Mouse (Mus musculus): ENCODE results near the gene Nup210.

The Nup210 gene

DNA sequence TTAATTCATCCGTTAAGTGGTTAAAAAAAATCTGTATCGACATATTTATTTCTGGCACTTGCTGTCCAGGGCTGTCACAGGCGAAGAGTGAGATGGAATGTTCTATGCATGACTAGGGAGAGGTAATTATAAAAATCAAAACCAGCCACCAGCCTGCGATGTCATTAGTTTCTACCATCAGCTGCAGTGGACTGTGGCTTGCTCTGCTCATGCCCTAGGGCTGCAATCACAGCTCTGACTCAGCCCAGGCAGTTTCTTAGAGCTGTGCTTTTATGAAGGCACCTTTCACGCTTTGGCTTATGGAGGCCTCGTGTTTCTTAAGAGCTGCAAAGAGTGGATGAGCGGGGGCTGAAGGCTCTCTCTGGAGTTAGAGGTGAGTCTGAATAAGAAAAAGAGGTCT lies 95.8 kb downstream of the Nup210 start:
- no peak for DNase-seq (ENCODE audit: low spot score)

DNA sequence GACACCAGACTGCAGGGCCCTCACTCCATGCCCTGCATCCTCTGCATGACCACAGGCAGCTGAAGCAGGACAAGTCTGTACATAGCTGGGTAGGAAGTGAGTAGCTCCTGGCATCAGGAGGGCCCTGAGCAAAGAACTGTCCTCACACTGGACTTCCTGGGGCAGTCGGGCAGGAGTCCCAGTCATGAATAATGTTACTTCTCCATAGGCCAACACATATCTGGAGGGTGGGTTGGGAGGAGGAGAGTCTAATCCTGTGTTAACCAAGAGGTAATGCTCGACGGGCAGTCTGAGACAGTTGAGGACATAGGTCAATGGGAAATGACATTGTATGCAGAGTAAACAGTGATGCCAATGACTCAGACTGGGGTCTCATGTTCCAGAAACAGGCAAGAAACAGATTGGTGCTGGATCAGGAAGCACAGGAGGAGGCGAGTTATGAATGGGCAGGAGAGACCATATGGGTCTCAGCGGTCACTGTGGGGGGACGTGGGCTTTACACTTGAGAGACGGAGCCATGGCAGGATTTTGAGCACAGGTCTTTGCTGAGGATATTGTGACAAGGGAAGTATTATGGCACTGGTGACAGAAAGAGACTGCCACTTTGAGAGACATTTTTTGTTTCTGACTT lies 99.9 kb downstream of the Nup210 start:
- no peak for DNase-seq (ENCODE audit: low spot score)

DNA sequence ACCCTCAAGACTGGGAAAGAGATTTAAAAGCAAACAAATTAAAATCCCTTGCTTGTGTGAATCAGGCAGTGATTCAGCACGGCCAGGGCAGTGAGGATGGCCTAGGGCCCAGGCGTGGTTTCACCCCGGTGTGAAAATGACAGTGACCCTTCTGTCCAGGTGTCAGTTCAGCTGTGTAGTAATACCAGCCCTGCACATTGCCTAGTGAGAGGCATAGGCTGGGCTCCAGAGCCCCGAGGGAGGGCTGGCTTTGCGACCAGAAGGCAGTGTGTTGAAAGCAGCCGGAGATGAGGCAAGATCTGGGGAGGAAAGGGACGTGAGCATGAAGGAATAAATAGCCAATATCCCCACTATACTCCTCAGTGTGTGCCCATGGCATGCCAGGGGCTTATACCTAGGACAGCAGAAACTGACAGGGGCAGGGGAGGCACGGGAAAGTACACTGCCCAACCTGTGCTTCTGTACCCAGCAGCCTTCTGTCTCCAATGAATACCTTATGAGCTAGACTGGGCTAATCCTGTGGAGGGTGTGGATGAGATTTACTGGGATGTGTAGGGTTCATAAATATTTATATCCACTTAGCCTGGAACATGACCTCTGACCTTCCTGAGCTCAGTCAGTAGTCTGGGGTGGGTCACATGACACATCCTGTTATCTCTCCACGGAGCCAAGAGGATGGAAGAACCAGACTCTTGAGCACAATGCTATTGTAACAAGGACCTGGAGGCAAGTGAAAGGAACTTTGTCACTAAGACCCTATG lies 102.3 kb downstream of the Nup210 start:
- DNase-seq (ENCODE audit: low spot score) = peak; percentile 66

DNA sequence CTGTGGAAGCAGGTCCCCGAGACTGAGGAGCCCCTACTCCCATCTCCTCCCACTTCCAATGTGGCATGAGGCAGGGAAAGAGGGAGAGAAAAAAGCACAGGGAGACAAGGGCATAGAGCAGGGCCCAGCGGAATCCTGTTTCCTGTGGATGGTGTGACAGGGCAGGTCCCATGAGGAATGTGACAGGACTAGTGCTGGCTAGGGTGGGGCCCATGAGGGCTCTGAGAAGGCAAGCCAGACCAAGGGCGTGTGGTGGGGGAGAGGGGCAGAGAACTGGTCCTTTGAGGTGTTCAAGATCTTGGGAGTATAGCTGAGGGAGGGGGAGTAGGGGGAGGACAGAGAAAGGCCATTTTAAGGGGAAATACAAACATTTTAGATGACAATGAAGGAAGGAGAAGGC lies 104.2 kb downstream of the Nup210 start:
- no peak for DNase-seq (ENCODE audit: low spot score)

DNA sequence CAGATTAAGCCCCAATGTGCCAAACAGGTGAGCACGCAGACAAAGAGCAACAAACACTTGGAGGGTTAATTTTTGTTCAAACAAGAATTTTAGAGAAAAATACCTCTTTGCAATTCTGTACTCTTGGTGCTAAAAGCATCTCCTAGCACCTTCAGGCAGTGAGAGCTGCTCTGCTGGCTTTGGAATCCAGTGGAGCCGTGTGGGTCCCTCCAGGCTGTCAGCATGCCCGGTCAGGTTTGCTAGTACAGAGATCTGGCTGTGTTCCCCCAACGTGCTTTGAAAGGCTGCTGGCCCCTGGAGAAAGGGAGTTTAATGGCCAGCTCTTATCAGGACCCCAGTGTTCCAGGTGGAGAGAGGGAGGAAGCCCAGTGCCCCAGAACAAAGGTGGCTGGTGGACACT lies 105.1 kb downstream of the Nup210 start:
- DNase-seq (ENCODE audit: low spot score) = no peak

DNA sequence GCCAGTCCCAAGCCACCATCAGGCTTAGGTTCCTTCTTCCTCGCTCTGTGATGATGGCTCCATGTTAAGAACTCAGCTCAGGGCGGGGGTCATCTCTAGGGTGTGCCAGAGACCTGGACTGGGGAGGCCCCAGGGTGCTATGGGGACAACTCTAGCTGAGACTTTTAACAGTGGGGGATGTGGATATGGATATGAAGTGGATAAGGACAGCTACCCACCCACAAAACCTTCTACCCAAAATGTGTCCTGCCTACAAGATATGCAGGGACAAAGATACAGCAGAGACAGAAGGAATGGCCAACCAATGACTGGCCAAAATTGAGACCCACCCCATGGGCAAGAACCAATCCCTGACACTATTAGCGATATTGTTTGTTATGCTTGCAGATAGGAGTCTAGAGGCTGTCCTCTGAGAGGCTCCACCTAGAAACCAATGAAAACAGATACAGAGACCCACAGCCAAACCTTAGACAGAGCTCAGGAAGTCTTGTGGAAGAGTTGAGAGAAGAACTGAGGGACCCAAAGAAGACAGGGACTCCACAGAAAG lies 108.3 kb downstream of the Nup210 start:
- no peak for DNase-seq (ENCODE audit: low spot score)

DNA sequence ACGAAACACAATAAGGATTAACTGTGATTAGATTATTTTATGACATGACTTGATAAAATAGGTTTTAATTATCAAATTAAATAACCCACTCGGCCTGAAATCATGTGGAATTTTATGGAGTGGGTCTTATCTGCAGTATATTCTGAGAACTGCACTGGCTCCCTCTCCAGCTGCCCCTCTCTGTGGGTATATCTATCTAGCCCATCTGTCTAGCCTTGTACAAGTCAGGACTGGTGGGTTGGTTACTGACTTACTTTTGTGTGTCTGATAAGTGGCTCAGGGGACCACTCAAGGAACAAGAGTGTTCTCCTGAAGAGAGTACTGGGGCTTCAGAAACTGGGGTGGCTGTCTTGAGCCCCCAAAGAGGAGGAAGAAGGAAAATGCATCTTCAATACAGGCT lies 109.4 kb downstream of the Nup210 start:
- no peak for DNase-seq (ENCODE audit: low spot score)

DNA sequence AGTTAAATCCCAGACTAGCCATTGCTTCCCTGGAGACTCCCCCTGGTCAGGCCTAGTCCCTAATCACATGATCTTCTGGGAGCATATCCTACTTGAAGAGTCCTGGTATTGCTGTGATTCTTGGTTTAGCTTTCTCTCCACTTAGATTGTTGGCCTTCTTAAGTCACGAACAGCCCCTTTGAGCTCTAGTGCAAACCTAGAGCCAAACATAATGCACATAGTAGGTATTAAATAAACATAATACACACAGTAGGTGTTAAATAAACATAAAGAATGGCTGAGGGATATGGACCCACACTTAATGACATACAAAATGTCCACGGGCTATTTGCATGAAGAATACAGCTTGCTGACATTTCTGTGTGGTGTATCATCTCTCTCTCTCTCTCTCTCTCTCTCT lies 112.5 kb downstream of the Nup210 start:
- DNase-seq (ENCODE audit: low spot score) = no peak

DNA sequence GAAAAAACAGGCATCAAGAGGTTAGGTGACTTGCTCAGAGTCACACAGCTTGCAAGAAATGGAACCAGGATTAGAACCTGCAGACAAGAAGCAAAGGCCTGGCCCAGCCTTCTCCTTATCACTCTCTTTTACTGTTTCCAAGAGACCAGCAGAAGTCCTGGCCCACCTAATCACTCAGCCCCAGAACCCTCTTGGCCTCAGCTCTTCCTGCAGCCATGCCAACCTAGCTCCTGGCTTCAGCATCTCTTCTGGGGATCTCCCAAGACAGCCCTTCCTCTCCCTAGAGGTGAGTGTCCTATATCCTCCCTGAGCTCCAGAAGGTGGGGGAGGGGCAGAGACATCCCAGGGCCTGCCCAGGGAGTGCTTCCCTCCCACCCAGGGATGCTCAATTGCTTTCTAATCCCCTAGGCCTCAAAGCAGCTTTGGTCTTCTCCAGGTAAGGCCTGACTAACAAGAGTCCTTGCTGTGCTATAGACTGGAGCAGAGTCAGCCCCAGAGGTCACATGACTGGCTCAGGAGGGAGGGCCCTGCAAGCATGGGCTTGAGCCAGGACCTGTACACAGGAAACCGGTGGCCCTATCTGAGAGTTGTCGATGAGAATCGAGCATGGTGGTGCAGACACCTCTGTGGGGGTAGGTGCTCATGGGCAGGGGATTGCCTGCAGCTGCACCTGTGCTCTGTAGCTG lies 113.2 kb downstream of the Nup210 start:
- DNase-seq (ENCODE audit: low spot score) = no peak

DNA sequence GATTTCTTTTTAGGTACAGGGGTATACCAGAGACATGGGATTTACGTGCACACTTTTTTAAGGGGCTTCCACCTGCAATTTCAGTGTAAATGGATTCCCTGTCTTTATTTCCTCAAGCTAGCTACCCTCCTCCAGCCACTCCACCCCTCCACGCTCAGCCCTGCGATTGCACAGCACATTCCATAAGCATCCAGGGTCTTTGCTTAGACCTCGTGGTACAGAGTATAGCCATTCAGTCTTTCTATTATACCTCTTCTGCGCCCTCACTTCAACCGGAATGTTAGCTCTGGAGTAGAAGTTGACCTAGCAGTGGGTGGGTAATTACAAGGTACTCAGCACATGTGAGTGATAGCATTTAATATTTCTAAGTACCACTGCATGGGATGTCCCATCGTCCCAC lies 115.1 kb downstream of the Nup210 start:
- no peak for DNase-seq (ENCODE audit: low spot score)

DNA sequence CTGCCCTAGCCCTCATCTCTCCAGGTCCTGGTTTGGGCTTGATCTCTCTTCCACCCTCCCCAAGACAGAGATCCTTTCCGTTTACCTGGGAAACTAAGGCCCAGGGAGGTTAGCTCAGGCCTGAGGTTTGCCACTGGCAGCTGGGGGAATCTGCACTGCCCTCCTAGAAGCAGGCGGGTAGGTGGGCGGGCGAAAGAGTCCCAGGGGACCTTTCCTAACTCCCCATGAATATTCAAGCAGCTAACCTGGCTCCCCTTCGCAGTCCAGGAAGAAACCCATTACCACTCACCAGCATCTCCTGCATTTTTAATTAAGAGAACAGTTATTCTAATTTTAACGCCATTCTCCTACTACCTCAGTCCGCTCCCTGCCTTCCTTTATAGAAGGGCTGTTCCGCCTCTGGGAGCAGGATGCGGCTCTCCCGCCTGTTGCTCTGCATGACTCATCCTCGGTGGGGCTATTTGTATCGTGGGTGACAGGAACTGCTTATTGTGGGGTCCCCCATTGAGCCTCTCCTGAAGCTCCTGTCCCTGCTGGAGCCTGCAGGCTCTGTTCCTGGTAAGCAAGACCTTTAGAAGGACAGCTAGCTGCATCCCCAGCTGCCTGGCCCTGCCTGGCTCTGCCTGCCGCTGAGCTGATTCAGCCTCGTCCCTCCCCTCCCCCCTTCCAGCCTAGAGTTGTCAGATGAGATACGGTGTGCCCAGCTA lies 115.7 kb downstream of the Nup210 start:
- peak; percentile 47 for DNase-seq (ENCODE audit: low spot score)

DNA sequence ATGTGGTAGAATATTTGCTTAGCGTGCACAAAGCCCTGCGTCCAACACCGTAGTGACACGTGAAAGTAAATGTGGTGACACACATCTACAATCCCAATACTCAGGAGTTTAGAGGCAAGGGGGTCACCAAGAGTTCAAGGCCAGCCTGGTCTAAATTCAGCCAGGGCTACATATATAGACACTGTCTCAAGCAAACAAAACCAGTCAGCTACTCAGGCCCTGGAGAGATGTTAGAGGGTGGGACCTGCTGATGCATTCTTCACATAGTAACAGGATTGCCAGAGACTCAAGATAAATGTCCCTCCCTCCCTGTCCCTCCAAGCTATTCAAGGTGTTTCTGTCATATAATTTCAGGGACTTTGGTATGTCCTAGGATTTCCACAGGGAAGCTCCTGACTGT lies 117.5 kb downstream of the Nup210 start:
- DNase-seq (ENCODE audit: low spot score) = no peak

DNA sequence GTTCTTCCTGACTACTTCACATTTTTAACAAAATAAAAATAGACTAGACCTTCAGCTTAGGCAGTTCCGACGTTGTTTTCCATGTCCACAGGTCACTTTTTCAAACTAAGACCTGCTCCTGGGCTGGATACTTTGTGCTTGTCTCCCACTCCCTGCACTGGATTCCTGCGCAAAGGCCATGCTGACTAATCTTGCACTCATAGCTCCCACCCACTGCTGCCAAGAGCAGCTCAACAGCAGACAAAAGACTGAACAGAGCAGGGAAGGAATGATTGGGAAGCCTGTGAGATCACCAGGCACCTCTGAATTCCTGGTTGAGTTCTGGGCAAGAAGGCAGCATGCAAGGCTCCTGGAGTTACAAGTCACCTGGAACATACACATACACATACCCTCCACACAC lies 119.6 kb downstream of the Nup210 start:
- DNase-seq (ENCODE audit: low spot score) = no peak

DNA sequence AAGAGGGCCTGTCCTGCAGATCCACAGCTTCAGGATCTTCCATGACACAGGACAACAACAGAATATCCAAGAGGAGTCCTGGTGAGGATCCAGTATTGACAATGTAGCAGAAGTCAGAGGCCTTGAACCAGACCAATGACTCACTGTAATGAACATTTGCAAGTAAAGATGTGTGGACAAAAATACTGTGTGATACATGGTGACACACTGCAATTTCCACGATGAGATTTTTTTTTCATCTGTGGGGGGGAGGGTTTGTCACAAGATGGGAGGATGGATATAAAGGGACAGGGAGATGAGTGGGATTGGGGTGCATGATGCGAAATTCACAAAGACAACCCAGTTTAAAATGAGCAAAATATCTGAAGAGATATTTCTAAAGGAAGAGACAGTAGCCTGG lies 120.4 kb downstream of the Nup210 start:
- no peak for DNase-seq (ENCODE audit: low spot score)

DNA sequence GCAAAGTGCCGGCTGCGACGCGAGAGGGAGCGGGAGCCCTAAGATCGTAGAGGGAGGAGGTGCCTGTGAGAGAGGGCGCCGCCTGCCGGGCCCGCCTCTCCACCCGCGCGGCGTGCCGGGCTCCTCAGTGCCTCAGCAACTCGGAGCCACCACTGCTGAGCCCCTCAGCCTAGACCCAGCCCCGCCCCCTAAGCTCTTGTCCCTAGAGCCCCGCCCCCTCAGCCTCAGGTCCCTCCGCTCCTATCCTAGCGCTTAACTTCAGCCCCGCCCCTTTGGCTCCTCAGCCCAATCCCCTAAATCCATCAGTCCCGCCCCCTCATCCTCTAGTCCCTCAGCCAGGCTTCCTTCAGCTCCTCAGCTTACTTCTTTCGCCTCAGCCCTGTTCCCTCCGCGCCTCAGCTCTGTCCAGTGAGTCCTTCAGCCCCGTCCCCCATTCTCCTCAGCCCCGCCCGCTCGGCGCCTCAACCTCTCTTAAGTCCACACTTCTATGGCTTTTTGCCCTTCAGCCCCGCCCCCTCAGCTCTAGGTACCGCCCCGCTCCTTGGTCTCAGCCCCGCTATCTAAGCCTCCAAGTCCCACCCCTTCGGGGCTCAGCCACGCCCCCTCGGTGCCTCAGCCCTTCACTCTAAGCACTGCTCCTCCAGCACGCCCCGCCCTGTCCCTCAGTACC lies 127.8 kb downstream of the Nup210 start, which contains the start of gene Iqsec1:
Iqsec1 (minus strand) TSS at position 38 of the 670 bp plus-strand sequence.
- peak; percentile 96 for DNase-seq (ENCODE audit: low spot score)

DNA sequence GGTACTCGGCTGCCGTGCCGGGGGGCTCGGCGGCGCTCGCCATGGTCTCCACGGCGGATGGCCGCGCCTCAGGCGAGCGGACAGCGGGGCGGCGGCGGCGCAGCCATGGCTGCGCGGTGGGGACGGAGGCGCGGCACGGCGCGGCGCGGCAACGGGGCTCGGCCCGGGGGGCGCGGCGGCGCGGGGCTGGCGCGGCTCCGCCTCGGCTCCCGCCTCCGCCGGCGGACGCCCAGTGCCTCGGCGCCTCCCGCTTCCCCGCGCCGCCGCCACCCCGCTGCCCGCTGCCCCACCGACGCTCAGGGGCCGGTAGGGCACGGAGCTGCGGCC lies 128.4 kb downstream of the Nup210 start:
- no peak for DNase-seq (ENCODE audit: low spot score)

DNA sequence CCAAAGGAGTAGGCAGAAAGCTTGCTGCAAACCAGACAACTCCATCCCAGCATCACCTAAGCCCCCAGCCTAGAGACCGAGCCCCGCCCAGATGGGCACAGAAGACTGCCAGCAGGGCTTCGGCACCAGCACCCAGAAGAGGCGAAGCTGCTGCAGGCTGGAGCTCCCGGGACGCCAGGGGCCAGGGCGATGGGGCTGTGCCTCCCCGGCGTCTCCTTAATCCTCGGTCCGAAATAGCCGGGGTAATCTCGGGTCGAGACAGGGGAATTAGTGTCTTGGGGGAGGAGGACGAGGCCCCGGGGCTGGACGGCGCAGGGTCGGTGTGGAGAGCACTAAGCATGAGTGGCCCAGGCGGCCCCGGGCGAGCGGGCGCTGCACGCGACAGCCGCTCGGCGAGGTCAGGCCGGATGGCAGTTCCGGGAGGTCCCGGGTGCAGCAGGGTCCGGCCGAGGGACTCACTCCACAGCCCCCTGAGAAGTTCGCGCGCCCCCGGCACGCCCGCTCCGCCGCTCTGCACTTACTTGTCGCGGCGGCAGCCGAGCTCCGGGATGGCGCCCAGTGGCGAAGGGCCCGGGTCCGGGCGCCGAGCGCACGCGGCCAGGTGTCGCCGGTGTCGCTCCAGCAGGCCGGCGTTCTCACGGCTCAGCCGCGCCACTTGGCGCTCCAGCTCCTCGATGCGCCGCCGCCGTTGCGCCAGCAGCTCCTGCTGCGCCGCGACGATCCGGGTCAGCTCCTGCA lies 128.9 kb downstream of the Nup210 start:
- DNase-seq (ENCODE audit: low spot score) = peak; percentile 60

DNA sequence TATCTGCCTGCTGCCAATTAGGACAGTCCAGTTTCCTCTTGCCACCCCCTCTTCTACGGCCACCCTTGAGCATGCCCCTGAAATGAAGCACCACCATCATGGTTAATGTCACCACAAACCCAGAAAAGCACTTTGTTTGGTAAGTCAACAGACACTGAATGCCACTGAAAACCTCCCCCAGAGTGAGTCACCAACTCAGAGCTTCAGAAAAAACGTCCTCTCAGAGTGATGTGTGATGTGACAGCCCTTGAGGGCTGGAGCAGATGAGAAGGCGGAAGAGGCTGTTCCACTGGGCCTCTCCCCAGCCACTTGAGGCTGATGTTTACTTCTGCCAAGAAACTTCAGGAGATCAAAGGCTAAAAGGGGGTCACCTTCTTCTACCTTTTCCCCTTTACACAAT lies 132.5 kb downstream of the Nup210 start:
- DNase-seq (ENCODE audit: low spot score) = no peak

DNA sequence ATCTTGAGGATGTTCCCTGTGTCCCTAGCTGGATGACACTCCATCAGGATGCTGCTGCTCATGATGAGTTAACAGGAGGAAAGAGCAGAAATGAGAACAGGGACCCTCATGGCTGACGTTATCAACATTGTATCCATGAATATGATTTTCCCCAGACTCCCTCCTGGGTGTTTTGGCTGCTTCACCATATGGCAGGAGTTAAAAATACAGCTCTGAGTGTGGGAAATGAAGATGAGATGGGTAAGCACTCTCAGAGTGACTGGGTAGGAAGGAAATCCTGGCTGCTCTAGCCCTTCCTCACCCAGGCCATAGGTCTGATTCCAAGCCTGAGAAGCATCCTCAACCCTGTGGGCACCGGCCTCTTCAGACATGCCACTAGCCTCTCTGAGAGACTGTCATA lies 142.3 kb downstream of the Nup210 start:
- no peak for DNase-seq (ENCODE audit: low spot score)

DNA sequence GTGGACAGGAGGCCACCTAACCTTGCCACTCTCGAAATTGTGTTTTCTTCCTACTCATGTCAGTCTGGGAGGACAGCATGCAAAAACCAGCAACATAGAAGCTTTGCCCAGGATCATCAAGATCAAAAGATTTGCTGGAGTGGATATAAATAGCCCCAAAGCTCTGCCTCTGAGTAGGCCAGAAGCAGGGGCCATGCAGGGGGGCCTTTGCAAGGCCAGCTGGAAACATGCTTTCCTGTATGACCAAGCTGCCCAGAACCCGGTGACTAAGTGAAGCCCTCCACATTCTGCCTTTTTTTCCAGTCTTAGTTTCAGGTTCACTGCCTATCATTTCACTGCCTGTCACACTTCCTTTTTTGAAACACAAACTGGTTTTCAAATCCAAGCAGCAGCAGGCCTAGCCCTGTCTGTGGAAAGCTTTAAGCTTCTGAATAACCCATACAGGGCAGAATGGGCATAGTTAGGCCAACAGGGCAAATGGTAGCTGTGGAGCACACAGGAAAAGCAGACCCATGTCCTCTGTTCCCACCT lies 147.2 kb downstream of the Nup210 start:
- no peak for DNase-seq (ENCODE audit: low spot score)

Measured in embryo, embryonic 10 days (tissue).